Mouse (Mus musculus) liver, postnatal 0 days (tissue): ENCODE measurements at regions not wholly inside any gene's neighbourhood (a gene's known extent, or its start where the extent isn't known, plus 50 kb on each side); places are given as distances from the start of the nearest gene placed in this dataset.
A peak's percentile ranks its signal among the peaks of the same experiment; 100 is the strongest.

Source experiments
- ATAC-seq: fragments of 200-750 bp; cut with Nextera tagmentation; 2 replicates; pipeline ENCODE4 v1.8.0; 2017; ENCODE audit warnings: mild to moderate bottlenecking, moderate library complexity
- DNase-seq: peaks from one replicate; pipeline ENCODE4 v3.0.0-alpha.2; 2016
- H3K27ac ChIP-seq: fragments of 300-500 bp; sonication (generic); 2 replicates; pipeline ENCODE4 v1.5.1; 2014; ENCODE audit warnings: antibody characterized with exemption, moderate library complexity, mild to moderate bottlenecking, low read depth
- H3K27me3 ChIP-seq: fragments of 300-500 bp; sonication (generic); 2 replicates; pipeline ENCODE4 v1.6.1; 2014; ENCODE audit warnings: low read length, control low read depth, mixed read lengths; ENCODE audit not compliant: insufficient read depth
- H3K36me3 ChIP-seq: fragments of 300-500 bp; sonication (generic); replicated peaks from 2 replicates; pipeline ENCODE4 v1.6.1; 2014; ENCODE audit warnings: mild to moderate bottlenecking, control low read depth, low read length, moderate library complexity, mixed read lengths; ENCODE audit not compliant: insufficient read depth
- H3K4me1 ChIP-seq: fragments of 300-500 bp; sonication (generic); 2 replicates; pipeline ENCODE4 v1.6.1; 2014; ENCODE audit warnings: antibody characterized with exemption, mild to moderate bottlenecking, control low read depth; ENCODE audit not compliant: insufficient read depth
- H3K4me2 ChIP-seq: fragments of 300-500 bp; sonication (generic); 2 replicates; pipeline ENCODE4 v1.6.1; 2014; ENCODE audit warnings: low read depth, mild to moderate bottlenecking, low read length, moderate library complexity, mixed read lengths
- H3K4me3 ChIP-seq: fragments of 300-500 bp; sonication (generic); 2 replicates; pipeline ENCODE4 v1.5.1; 2014; ENCODE audit warnings: low read depth, low read length
- H3K9ac ChIP-seq: fragments of 300-500 bp; sonication (generic); replicated peaks from 2 replicates; pipeline ENCODE4 v1.6.1; 2014; ENCODE audit warnings: mild to moderate bottlenecking, moderate library complexity
- H3K9me3 ChIP-seq: fragments of 300-500 bp; sonication (generic); 2 replicates; pipeline ENCODE4 v1.6.1; 2016; ENCODE audit warnings: mild to moderate bottlenecking, control low read depth, low read length, mixed read lengths
- CTCF ChIP-seq: sonication (generic); IDR thresholded peaks from 2 replicates; pipeline ENCODE4 v1.5.1; 2016; ENCODE audit warnings: antibody characterized with exemption, low read depth
- EP300 ChIP-seq: IDR thresholded peaks from 2 replicates; pipeline ENCODE4 v1.6.1; 2016; ENCODE audit warnings: antibody characterized with exemption, low read depth, mild to moderate bottlenecking
- WGBS: fragments of 180-500 bp; shearing (Covaris S2); extraction: QIAGEN DNeasy Blood & Tissue Kit; methylation state at CpG from one replicate; pipeline ENCODE4 v1.1.7; 2014; ENCODE audit not compliant: insufficient replicate concordance; 5-methylcytosine and 5-hydroxymethylcytosine counted together

DNA sequence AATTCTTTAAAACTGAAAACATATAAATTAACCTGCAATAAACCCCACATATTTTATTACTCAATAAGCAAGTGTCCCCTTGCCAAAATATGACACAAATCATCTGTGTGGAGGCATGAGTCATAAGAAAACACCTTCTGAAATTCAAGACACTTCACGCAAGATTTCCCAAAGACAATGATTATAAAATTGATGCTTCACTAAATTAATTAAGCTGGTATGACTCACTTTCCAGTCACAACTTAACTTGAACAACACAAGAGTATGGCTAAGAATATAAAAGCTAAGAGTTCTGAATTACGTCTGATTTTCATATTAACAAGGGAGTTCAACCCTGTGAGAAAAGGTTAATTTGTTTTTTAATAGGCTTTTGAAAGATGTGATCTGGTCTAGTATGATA, 353.2 kb downstream of the Vgll3 start:
- H3K9me3 ChIP-seq, result no peaks in the 10 kb centered on the region
- TF ChIP-seq EP300 (no peak), CTCF (no peak)
- H3K4me2 ChIP-seq, result no peak overlapping the region
- no peaks in the 10 kb centered on the region for H3K36me3 ChIP-seq
- H3K4me1 ChIP-seq, result no peaks in the 10 kb centered on the region
- H3K9ac ChIP-seq, result no peak overlapping the region
- ATAC-seq (no peak), DNase-seq (no peak)
- 77% methylated on average over 2 of the region's 2 CpGs for WGBS
- H3K27ac ChIP-seq, result no peak overlapping the region
- no peaks in the 10 kb centered on the region for H3K27me3 ChIP-seq
- no peak overlapping the region for H3K4me3 ChIP-seq

DNA sequence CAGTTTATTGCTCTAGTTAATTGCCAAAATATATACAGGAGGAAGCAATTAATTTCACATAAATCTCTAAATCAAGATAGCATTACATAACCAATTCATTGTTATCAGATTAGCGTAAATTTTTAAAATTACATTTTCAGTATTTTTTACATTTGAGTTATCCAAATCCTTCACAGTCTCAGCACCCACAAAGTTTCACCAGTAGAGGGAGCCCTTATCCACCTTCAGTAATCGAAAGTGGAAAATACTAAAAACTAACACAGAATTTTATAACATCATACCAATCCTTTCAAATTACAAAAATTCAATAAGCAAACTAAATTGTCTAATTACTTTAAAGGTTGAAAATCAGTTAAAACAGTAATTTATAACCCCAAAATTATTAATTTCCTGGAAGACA, 375.7 kb downstream of the Vgll3 start:
- no peaks in the 10 kb centered on the region for H3K36me3 ChIP-seq
- no peak for ATAC-seq
- no peaks in the 10 kb centered on the region for H3K9me3 ChIP-seq
- H3K9ac ChIP-seq, result no peak overlapping the region
- no peaks in the 10 kb centered on the region for H3K27me3 ChIP-seq
- no peak overlapping the region for H3K27ac ChIP-seq
- no peak overlapping the region for H3K4me2 ChIP-seq
- H3K4me3 ChIP-seq, result no peak overlapping the region
- no peaks in the 10 kb centered on the region for H3K4me1 ChIP-seq
- WGBS, result 24% methylated on average over 2 of the region's 2 CpGs
- TF ChIP-seq CTCF (peak; percentile 53), EP300 (no peak)
- DNase-seq, result no peak

DNA sequence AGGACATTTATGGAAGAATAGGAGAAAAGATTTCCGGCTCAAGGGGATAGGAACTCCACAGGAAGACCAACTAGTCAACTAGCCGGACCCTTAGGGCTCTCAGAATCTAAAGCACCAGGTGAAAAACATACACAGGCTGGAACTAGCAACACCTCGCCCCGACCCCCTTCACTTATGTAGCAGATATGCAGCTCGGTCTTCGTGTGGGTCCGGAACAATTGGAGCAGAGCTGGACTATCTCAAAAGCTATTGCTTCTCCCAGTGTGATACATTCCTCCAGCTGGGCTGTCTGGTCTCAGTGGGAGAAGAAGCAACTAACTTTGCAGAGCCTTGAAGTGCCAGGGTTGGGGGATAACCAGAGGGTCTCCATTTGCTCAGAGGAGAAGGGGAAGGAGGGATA, 386.3 kb downstream of the Vgll3 start:
- H3K27ac ChIP-seq, result no peak overlapping the region
- WGBS, result 81% methylated on average over 7 of the region's 7 CpGs
- DNase-seq (no peak), ATAC-seq (no peak)
- H3K4me1 ChIP-seq, result no peaks in the 10 kb centered on the region
- no peak overlapping the region for H3K4me2 ChIP-seq
- H3K27me3 ChIP-seq, result no peaks in the 10 kb centered on the region
- no peak overlapping the region for H3K9ac ChIP-seq
- TF ChIP-seq CTCF (no peak), EP300 (no peak)
- no peak overlapping the region for H3K4me3 ChIP-seq
- no peaks in the 10 kb centered on the region for H3K36me3 ChIP-seq
- H3K9me3 ChIP-seq, result no peaks in the 10 kb centered on the region
